Mouse (Mus musculus) frontal cortex, adult (tissue): Measurements from ENCODE around the gene Pgls.

Source experiments
- ATAC-seq: cut with Nextera tagmentation; 2 replicates; pipeline ENCODE4 v1.9.2; 2017; ENCODE audit warnings: mild to moderate bottlenecking, moderate library complexity, mixed read lengths; ENCODE audit not compliant: low TSS enrichment

Pgls gene

DNA sequence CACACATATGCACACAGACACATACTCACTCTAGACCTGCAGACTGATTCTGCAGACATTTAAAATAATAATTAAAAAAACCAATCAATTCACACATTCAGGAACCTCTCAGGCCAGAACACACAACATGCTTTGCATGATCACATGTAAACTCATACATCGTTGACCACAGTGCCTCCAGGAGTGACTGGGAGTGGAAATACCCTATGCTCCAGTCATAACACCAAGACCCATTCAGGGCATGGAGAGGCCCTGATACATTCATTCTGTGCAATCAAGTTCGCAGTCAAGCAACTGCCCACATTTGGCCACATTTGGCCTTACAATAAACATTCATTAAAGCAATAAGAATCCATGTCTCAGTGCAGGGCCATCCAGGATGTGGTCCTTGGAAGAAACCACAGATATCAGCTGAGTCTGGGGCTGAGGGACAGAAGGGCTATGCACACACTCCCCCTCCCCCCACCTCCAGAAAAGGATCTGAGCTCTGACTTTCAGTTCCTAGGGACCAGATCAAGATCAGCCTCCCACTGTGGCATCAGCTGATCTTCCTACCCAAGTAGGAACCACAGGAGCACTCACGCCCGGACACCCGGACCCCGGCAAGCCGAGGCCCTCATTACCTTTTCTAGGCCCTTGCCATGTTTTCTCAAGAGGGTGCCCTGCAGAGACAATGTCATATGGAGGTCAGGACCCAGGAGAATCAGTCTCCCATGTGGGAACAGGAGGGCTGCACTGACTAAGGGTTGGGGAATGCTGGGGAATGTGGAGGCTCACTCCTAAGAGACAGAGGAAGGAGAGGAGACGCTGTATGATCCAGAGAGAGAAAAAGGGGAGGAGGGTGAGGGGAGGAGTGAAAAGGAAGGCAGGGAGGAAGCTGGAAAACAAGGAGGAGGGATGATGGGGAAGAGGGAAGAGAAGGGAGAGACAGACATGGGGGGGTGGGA is 45.4 kb downstream of the Pgls start:
- ATAC-seq, result no peak

DNA sequence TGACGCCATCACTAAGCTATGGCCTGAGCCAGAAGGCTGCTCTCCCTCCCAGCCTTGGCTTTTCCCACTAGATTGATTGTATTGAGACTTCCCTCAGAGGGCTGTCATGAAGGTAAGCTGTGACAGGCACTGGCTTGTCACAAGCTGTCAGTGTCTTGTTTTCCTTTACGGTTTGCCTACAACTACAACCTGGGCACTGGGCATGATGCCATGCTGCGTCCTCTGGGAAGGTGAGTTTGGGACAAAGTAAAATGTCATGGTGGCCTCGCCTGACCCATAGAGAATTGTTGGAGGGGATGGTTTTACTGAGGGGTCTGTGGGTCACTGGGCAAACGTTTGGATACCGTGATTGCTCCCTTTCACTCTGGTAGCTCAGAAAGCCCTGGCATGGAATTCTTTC is 46.3 kb downstream of the Pgls start:
- ATAC-seq, result no peak

DNA sequence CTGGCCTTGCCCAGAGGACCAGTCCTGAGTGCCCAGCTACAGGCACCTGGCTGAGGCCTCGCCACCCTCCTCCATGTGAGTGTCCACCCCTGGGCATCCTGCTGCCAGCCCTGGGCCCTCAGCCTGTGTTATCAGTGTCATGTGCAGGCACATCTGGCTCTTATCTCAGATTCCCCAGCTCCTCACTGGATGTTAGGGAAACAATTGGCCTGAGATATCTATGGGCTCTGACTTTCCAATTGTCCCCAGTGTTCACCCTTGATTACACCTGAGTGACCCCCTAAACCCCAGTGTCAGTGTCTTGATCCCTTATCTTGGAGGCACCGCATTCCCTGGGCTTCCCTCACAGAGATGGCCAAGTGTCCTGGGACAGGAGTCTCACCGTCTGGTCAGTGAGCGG is 47.3 kb downstream of the Pgls start:
- ATAC-seq, result no peak

DNA sequence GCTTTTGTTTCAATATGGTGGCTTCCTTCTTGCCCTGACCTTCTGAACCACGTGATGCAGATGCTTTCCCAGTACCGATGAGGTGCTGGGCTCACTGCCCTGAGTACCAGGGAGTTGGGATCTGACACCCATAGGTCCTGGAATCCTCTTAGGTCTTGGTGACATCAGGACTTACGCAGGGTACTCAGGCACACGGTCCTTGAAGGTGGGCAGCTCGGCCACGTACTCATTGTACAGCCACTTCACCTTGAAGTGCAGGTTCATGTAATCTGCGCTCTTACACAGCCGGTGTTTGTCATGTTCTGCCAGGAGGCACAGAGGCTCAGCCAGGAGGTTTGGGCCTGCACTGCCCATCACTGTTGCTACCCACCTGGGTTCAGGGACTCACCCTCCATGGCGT is 53.5 kb downstream of the Pgls start:
- no peak for ATAC-seq
